ENCODE assay signal across 8 mouse cellular contexts in the genomic region with DNA sequence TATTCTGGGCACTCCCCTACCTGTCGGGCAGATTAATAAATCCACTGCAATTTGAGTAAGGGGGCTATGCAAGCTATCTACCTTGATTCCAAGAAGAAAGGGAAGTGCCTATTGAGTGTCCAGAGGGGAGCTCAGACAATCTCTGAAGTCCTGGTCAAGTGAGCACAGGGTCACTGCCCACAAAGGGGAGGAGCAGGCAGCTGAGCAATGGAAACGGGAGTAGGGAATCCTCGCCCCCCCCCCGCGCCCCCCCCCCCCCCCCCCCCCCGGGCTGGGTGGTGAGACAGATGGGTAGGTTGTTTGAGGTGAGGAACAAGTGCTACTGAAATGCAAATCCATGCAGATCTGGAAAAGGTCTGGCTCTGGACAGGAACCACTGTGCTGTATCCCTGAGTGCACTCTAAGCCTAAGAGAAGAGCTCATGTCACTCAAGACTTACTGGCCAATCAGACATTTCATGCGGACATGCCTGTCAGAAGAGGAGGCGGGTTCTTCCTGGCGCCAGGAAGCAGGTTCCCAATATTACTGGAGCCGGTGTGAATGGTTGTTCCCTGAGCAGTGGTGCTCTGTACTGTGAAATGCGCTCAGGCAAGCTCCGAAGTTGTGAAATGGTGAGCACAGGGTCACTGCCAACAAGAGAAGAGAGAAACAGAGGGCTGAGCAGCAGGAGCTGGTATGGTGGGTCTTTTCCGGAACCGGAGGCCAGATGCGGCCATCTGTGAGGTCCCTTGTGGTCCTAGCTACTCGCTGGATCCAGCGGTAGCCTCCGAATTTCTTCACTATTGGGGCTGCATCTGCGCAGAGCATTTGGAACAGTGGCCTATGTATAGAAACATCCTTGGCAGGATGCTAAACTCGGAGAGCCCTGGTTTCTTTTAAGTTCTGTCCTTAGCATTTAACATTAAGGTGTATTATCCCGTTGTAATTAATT. TPM values are rescaled to one million over a fixed set of nuclear protein-coding genes. Genes with fewer than 3 reads are reported as not detected.
DNase-seq lines count a peak whose midpoint lies in the region; ATAC-seq and TF ChIP-seq lines count a peak whose summit lies in the region.

No protein-coding gene starts in this region.

- H3K4me2 ChIP-seq in liver, postnatal 0 days (ENCODE audit: low read depth, low read length), result peak overlapping the region; percentile 44; the same call in 1 of the 2 replicates

- H3K4me3 ChIP-seq in liver, postnatal 0 days (ENCODE audit: low read depth, low read length), result no peak overlapping the region

- no peaks in the 10 kb centered on the region for H3K9me3 ChIP-seq in liver, postnatal 0 days (ENCODE audit: low read length)

- ATAC-seq in liver, postnatal 0 days, result peak; percentile 72

- TF ChIP-seq EP300 in liver, postnatal 0 days (IDR thresholded peaks at IDR 0.05; ENCODE audit: low read depth), result no peak

- no peak for TF ChIP-seq POLR2A in brain, embryonic 14.5 days (IDR thresholded peaks at IDR 0.05; ENCODE audit: borderline replicate concordance, extremely low read depth, insufficient read depth, insufficient read length, poor library complexity, severe bottlenecking)

- H3K27me3 ChIP-seq in liver, postnatal 0 days (ENCODE audit: insufficient read depth, low read length), result no peaks in the 10 kb centered on the region

- no peak for TF ChIP-seq CTCF in brain, embryonic 14.5 days (IDR thresholded peaks at IDR 0.05; ENCODE audit: borderline replicate concordance, extremely low read depth, insufficient read depth, insufficient read length)
- no peak for TF ChIP-seq CTCF in liver, postnatal 0 days (IDR thresholded peaks at IDR 0.05; ENCODE audit: low read depth)

- no peaks in the 10 kb centered on the region for H3K36me3 ChIP-seq in liver, postnatal 0 days (replicated peaks; ENCODE audit: insufficient read depth, low read length)

- H3K27ac ChIP-seq in liver, postnatal 0 days (ENCODE audit: low read depth), result no peak overlapping the region

- DNase-seq in kidney, adult 11 months, result peak; percentile 4
- no peak for DNase-seq in kidney, adult 18-20 months
- peak; percentile 30 for DNase-seq in brain, embryonic 14.5 days (ENCODE audit: low read depth)
- peak; percentile 6 to 7 for DNase-seq in frontal cortex, postnatal 10 days (ENCODE audit: low spot score in 2 of 2)
- DNase-seq in kidney, postnatal 10 days, result peak; percentile 26
- no peak for DNase-seq in liver, postnatal 0 days
- DNase-seq in right cerebral cortex, postnatal 4 days, result peak; percentile 2
- no peak for DNase-seq in thymus, postnatal 14 days

- WGBS in liver, postnatal 0 days (ENCODE audit: insufficient replicate concordance), result 20% methylated on average over 17 of the region's 21 CpGs

- no peaks in the 10 kb centered on the region for H3K4me1 ChIP-seq in liver, postnatal 0 days (ENCODE audit: insufficient read depth)

- no peak overlapping the region for H3K9ac ChIP-seq in liver, postnatal 0 days (replicated peaks)

RNA-seq across cellular contexts. Expression of a gene that starts 47.4 kb away (rescaled TPM):
- not detected in 2 replicates for polyA plus RNA-seq in brain, embryonic 14.5 days (2012; rRNA removed)
- polyA plus RNA-seq in liver, postnatal 0 days (2015; fragmentation: Nextera tagmentation; extraction: Ambion mirVana), result not detected in 2 replicates

Comparison
In these comparisons a context has a peak if more than half of its experiments do, and no peak if none do; other contexts are left out.
1. DNase-seq: peak in kidney, adult 11 months (single experiment), brain, embryonic 14.5 days (single experiment), frontal cortex, postnatal 10 days (2 of 2), kidney, postnatal 10 days (single experiment) and right cerebral cortex, postnatal 4 days (single experiment); none in kidney, adult 18-20 months (single experiment), liver, postnatal 0 days (single experiment) and thymus, postnatal 14 days (single experiment).